Mouse (Mus musculus) stomach, postnatal 0 days (tissue): ENCODE measurements around the gene Tgfb1.

Source experiments
- CTCF ChIP-seq: IDR thresholded peaks from 2 replicates; pipeline ENCODE4 v1.5.1; 2016; ENCODE audit warnings: antibody characterized with exemption, low read depth, mild to moderate bottlenecking, moderate library complexity
- EP300 ChIP-seq: optimal IDR thresholded peaks from 2 replicates; pipeline ENCODE3; 2016; ENCODE audit warnings: antibody characterized with exemption

- TF ChIP-seq CTCF (peak; percentile 45), EP300 (no peak)
Observed at GRCm38 (mm10) chr7:25687811-25688401, 1.1 kb downstream of the Tgfb1 start.
